ENCODE assay signal across 9 mouse cellular contexts in genomic region chr12:35896764-35897282, GRCm38 (mm10). TPM values are rescaled to one million over a fixed set of nuclear protein-coding genes. Genes with fewer than 3 reads are reported as not detected.
DNase-seq lines count a peak whose midpoint lies in the region; ATAC-seq and TF ChIP-seq lines count a peak whose summit lies in the region.
"Had no signal": no experiment of that assay in that cellular context is flagged by ENCODE, and none has a peak within 500 bp of the region (broad histone marks: within the 10 kb centered on the region; RNA-seq: fewer than 3 reads in every experiment).

No protein-coding gene starts in this region.

- peak overlapping the region; percentile 42 for H3K4me3 ChIP-seq in heart, adult 2 months
- H3K4me3 ChIP-seq in CH12.LX (replicated peaks in 1 of 3; ENCODE audit: low read depth in 2 of 3, low read length in 2 of 3, poor library complexity in 1 of 3), result peak overlapping the region in 1 of 3 experiments; percentile 29
- H3K4me3 ChIP-seq in forebrain, embryonic 16.5 days (replicated peaks; ENCODE audit: low read length), result peak overlapping the region; percentile 38
- peak overlapping the region; percentile 34 for H3K4me3 ChIP-seq in liver, postnatal 0 days (ENCODE audit: low read depth, low read length)

- H3K4me1 ChIP-seq in heart, adult 2 months (ENCODE audit: control insufficient read depth, insufficient read depth, low read length), result no peaks in the 10 kb centered on the region; the same call in 1 of the 2 replicates
- H3K4me1 ChIP-seq in CH12.LX (ENCODE audit: control insufficient read depth in 1 of 2, insufficient read depth in 2 of 2), result peaks cover 0 to 12% of the 10 kb centered on the region in 2 experiments; a peak in 1 of 4 replicates
- peaks cover 6% of the 10 kb centered on the region for H3K4me1 ChIP-seq in forebrain, embryonic 16.5 days (replicated peaks; ENCODE audit: control insufficient read depth, insufficient read depth, low read length)
- no peaks in the 10 kb centered on the region for H3K4me1 ChIP-seq in liver, postnatal 0 days (ENCODE audit: insufficient read depth)

- no peak for TF ChIP-seq CTCF in heart, adult 2 months (IDR thresholded peaks at IDR 0.05)
- no peak for TF ChIP-seq CTCF in CH12.LX (conservative IDR thresholded peaks at IDR 0.05 in 1 of 2, IDR thresholded peaks at IDR 0.05 in 1 of 2; ENCODE audit: low read depth in 2 of 2, low read length in 2 of 2)
- TF ChIP-seq CTCF in liver, postnatal 0 days (IDR thresholded peaks at IDR 0.05; ENCODE audit: low read depth), result no peak

- 27% methylated on average over 4 of the region's 4 CpGs for WGBS in heart, adult 2 months
- 3% methylated on average over 4 of the region's 4 CpGs for WGBS in forebrain, embryonic 16.5 days
- WGBS in liver, postnatal 0 days (ENCODE audit: insufficient replicate concordance), result 38% methylated on average over 4 of the region's 4 CpGs

- H3K79me2 ChIP-seq in heart, adult 2 months (replicated peaks; ENCODE audit: control insufficient read depth, insufficient read depth, low read length), result no peaks in the 10 kb centered on the region
- H3K79me2 ChIP-seq in CH12.LX (replicated peaks; ENCODE audit: control insufficient read depth, extremely low read depth, insufficient read depth, poor library complexity, severe bottlenecking), result no peaks in the 10 kb centered on the region

- no peak overlapping the region for H3K27ac ChIP-seq in heart, adult 2 months
- H3K27ac ChIP-seq in CH12.LX (ENCODE audit: insufficient read depth, low read depth), result no peak overlapping the region
- peak overlapping the region; percentile 49 for H3K27ac ChIP-seq in forebrain, embryonic 16.5 days (ENCODE audit: low read length)
- H3K27ac ChIP-seq in liver, postnatal 0 days (ENCODE audit: low read depth), result no peak overlapping the region

- TF ChIP-seq POLR2A in heart, adult 2 months (IDR thresholded peaks at IDR 0.05; ENCODE audit: insufficient read depth, low read depth, low read length), result no peak
- TF ChIP-seq POLR2A in CH12.LX (IDR thresholded peaks at IDR 0.05; ENCODE audit: low read depth, low read length), result no peak

- no peak for DNase-seq in heart, adult 2 months
- no peak for DNase-seq in heart, postnatal 14 days
- DNase-seq in CH12.LX (ENCODE audit: extremely low read depth), result peak; percentile 22
- no peak for DNase-seq in liver, postnatal 0 days
- no peak for DNase-seq in yolk sac, embryonic 10.5 days (ENCODE audit: low spot score)
- DNase-seq in thymus, postnatal 36 days, result no peak

- peak overlapping the region; percentile 45; the same call in 1 of the 2 replicates for H3K9ac ChIP-seq in heart, adult 2 months (ENCODE audit: low read depth, low read length)
- H3K9ac ChIP-seq in CH12.LX (ENCODE audit: insufficient read depth, low read depth), result no peak overlapping the region
- H3K9ac ChIP-seq in forebrain, embryonic 16.5 days (replicated peaks; ENCODE audit: low read depth, low read length), result peak overlapping the region; percentile 60
- no peak overlapping the region for H3K9ac ChIP-seq in liver, postnatal 0 days (replicated peaks)

- no peaks in the 10 kb centered on the region for H3K9me3 ChIP-seq in CH12.LX (replicated peaks; ENCODE audit: low read length)
- no peaks in the 10 kb centered on the region for H3K9me3 ChIP-seq in forebrain, embryonic 16.5 days (ENCODE audit: control insufficient read depth, low read length)
- no peaks in the 10 kb centered on the region; the same call in 1 of the 2 replicates for H3K9me3 ChIP-seq in liver, postnatal 0 days (ENCODE audit: low read length)

- peak; percentile 76 for ATAC-seq in forebrain, embryonic 16.5 days
- ATAC-seq in liver, postnatal 0 days, result no peak
- ATAC-seq in monocyte, adult 5-6 weeks (replicated peaks; ENCODE audit: insufficient number of reproducible peaks, low FRiP score, low TSS enrichment, poor library complexity, severe bottlenecking), result no peak

- TF ChIP-seq RAD21 in CH12.LX (IDR thresholded peaks at IDR 0.05; ENCODE audit: low read depth, low read length), result no peak

- no peaks in the 10 kb centered on the region for H3K36me3 ChIP-seq in heart, adult 2 months (ENCODE audit: control insufficient read depth, insufficient read depth, low read length)
- no peaks in the 10 kb centered on the region for H3K36me3 ChIP-seq in CH12.LX (replicated peaks in 1 of 2; ENCODE audit: control insufficient read depth in 1 of 2, insufficient read depth in 1 of 2, low read length in 1 of 2)
- H3K36me3 ChIP-seq in forebrain, embryonic 16.5 days (ENCODE audit: control insufficient read depth, insufficient read depth), result no peaks in the 10 kb centered on the region
- H3K36me3 ChIP-seq in liver, postnatal 0 days (replicated peaks; ENCODE audit: insufficient read depth, low read length), result no peaks in the 10 kb centered on the region

- in situ Hi-C loops in CH12.LX (cut with MboI; ENCODE audit: low pct_ligation_motif_present, low pct_unique_long_range_greater_than_20kb, low sequenced_read_pairs), result loop anchor here (10.0 to 25.0 kb wide), 2 partner anchors 58 to 685 kb away; no protein-coding TSS in a partner anchor

- H3K27me3 ChIP-seq in heart, adult 2 months (ENCODE audit: control insufficient read depth, insufficient read depth, low read length), result no peaks in the 10 kb centered on the region
- no peaks in the 10 kb centered on the region for H3K27me3 ChIP-seq in CH12.LX (replicated peaks)
- no peaks in the 10 kb centered on the region for H3K27me3 ChIP-seq in forebrain, embryonic 16.5 days (replicated peaks; ENCODE audit: control insufficient read depth, insufficient read depth, low read length)
- H3K27me3 ChIP-seq in liver, postnatal 0 days (ENCODE audit: insufficient read depth, low read length), result no peaks in the 10 kb centered on the region

- peak overlapping the region; percentile 87 for H3K4me2 ChIP-seq in CH12.LX (ENCODE audit: insufficient read depth, low read depth, poor library complexity, severe bottlenecking)
- peak overlapping the region; percentile 52 for H3K4me2 ChIP-seq in forebrain, embryonic 16.5 days (ENCODE audit: low read length)
- H3K4me2 ChIP-seq in liver, postnatal 0 days (ENCODE audit: low read depth, low read length), result peak overlapping the region; percentile 65

- dilution Hi-C loops in CH12.LX (cut with MboI; ENCODE audit: extremely low pct_ligation_motif_present, extremely low pct_unique_long_range_greater_than_20kb, low sequenced_read_pairs), result no loop called here

- TF ChIP-seq EP300 in heart, adult 2 months (IDR thresholded peaks at IDR 0.05; ENCODE audit: insufficient read depth, low read depth, low read length), result no peak
- no peak for TF ChIP-seq EP300 in CH12.LX (IDR thresholded peaks at IDR 0.05; ENCODE audit: low read length)
- TF ChIP-seq EP300 in liver, postnatal 0 days (IDR thresholded peaks at IDR 0.05; ENCODE audit: low read depth), result no peak

- intact Hi-C loops in heart, adult 2 months (cut with DNase I), result loop anchor here (1.0 to 10.0 kb wide), 5 partner anchors 99 to 775 kb away; no protein-coding TSS in a partner anchor
- intact Hi-C loops in heart, postnatal 14 days (cut with DNase I), result loop anchor here (1.0 to 10.0 kb wide), 6 partner anchors 99 to 770 kb away; partner anchors contain the start of gene Tspan13

TF ChIP-seq in CH12.LX, 34 proteins besides CTCF, POLR2A, EP300 and RAD21:
- TF ChIP-seq UBTF (IDR thresholded peaks at IDR 0.05; ENCODE audit: low read depth, low read length) (no peak), ZNF384 (IDR thresholded peaks at IDR 0.05; ENCODE audit: low read depth, low read length) (peak; percentile 66)
TF ChIP-seq in CH12.LX: peak in this region for 1.

RNA-seq across cellular contexts. Expression of gene Agr3, which starts 28.6 kb away (rescaled TPM):
- total RNA-seq in heart, adult 2 months (2021), result not detected
- 0.37 TPM in 1 of 2 replicates, not detected in the other for polyA plus RNA-seq in heart, adult 2 months (2012; rRNA removed)
- total RNA-seq in heart, postnatal 14 days (2021), result not detected
- total RNA-seq in CH12.LX (2012; rRNA removed) (not detected in 2 replicates), CH12.LX (2014; rRNA removed) (not detected in 2 replicates)
- not detected in 2 replicates for polyA plus RNA-seq in CH12.LX (2012; ENCODE audit: insufficient read length, low read depth)
- not detected in 2 replicates for polyA plus RNA-seq in forebrain, embryonic 16.5 days (2015; fragmentation: Nextera tagmentation; extraction: Ambion mirVana)
- polyA plus RNA-seq in liver, postnatal 0 days (2015; fragmentation: Nextera tagmentation; extraction: Ambion mirVana), result not detected in 2 replicates
- not detected in 3 replicates for total RNA-seq in monocyte, adult 5-6 weeks (2017)
- total RNA-seq: left cerebral cortex, postnatal 14 days had no signal

Comparison
In these comparisons a context has a peak if more than half of its experiments do, and no peak if none do; other contexts are left out.
1. H3K9ac ChIP-seq: peak in heart, adult 2 months (single experiment) and forebrain, embryonic 16.5 days (single experiment); none in CH12.LX (single experiment) and liver, postnatal 0 days (single experiment).
2. Peak in every context shown above with its lines, with median percentiles within 50 percentile points of each other: H3K4me2 ChIP-seq.